Mouse (Mus musculus): ENCODE results near the gene Clrn1.

Clrn1 gene

GRCm38 (mm10) chr3:58829926-58830325, 55.2 kb downstream of the Clrn1 start:
- DNase-seq, result no peak

GRCm38 (mm10) chr3:58828366-58829153, 56.6 kb downstream of the Clrn1 start:
- no peak for DNase-seq

DNA sequence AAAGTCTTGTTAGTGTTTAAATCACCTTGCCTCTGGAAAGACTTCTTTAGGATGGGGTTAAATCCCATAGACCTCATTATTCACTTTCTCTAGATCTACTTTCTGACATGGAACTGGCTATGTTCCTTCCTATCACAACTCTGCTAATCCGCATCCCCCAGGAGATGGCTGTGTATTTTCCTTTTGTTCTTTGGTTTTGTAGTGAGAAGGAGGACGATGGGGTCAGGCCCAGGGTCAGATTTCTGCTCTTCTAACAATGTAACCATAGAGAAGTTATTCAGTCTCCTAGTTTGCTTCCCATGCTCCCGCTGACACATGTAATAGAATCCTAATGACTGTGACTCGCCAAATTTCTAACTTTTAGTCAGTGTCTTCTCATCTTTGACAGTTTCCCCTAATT, 58.9 kb downstream of the Clrn1 start:
- no peak for DNase-seq

GRCm38 (mm10) chr3:58822211-58822610, 62.9 kb downstream of the Clrn1 start, which contains the start of gene Mindy4b-ps:
Gene Mindy4b-ps, minus strand, starts transcription at chr3:58822311.
- no peak for DNase-seq

GRCm38 (mm10) chr3:58817337-58817736, 67.8 kb downstream of the Clrn1 start:
- DNase-seq, result no peak

DNA sequence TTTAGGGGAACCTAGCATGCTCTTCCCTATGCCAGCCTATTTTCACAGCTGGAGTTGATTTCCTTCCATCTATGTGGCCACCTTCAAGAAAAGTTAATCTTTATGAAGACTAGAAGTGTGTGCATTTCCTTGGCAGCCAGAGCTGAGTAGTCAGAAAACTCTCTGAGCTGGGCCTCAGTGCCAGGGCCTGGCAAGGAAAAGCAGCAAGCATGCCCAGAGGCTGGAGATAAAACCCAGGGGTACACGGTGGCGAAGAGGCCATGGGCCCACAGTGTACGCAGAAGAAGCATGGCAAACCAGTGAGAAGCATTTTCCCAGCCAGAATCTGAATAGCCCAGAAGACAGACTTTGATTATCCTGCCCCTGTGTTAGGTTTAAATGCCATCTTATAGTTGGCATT, 70.9 kb downstream of the Clrn1 start:
- no peak for DNase-seq

GRCm38 (mm10) chr3:58810353-58810752, 74.8 kb downstream of the Clrn1 start:
- DNase-seq, result no peak

DNA sequence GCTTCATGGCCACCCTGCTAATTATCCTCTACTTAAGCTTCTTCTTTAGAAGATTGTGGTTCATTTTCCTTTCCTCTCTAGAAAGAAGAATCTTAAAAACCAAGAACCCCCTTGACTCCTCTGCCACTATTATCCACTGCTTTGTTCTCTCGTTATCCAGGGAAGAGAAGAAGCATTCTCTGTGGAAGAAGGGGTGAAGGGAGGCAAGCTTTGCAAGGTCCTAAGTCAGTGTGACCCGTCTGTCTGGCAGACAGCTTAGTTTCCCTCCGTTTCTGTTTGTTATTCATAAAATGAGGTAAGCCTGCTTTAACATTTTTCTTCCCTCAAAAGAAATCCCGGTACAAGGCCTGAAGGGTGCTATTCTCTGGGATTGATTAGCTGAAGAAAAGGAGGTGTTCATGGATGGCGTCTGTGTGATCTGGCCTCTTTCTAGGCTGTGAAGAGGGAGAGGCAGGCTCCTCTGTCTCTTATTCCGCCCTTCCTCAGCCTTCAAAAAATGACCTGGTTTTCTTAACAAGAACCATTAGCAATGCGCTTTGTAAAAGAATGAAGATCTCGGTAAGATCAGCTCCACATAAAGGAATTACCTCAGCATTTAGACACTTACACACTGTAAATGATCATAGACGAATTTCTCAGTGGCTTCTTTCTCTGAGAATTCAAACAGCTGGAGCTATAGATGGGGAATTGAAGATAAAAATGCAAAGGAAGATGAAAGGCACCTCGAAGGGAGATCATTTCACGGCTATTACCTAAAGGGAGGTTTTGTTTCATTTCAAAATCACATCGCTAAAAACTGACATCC, 75.8 kb downstream of the Clrn1 start:
- DNase-seq, result no peak

GRCm38 (mm10) chr3:58808636-58809035, 76.5 kb downstream of the Clrn1 start:
- DNase-seq, result no peak

DNA sequence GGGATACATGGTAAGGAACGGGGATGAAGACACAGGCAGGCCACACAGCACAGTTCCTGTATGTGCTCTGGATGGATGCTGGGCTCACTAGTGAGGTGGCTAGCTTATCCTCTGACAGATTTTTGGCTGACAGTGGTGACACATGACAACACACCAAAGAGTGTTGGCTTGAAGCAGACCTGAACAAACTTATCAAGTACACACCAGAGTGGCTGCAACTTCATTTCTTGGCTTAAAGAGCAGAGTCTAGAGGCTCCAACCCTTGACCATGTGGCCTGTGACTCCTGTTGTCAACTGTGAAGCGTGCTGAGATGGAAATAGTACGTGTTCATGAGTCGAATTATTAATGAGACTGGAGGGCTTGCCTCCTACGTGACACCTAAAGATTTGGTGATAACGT, 80.4 kb downstream of the Clrn1 start:
- DNase-seq, result no peak

DNA sequence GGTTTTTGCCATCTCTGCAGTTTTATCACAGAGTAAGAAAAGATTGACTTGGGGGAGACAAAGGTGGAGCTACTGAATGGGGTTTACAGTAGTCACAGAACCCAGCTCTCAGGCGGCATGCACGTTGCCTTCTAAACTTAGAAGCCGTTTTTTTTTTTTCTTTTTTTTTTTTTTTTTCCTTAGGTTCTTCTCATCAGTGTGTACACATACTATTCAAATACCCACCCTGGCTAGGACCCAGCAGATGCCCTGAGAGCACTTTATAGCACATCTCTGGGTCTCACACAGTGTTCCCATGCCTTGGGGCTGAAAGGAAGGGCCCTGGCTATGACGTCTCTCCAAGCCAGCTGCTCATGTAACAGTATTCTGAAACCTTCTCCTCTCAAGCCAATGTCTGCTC, 86.5 kb downstream of the Clrn1 start:
- DNase-seq, result no peak

DNA sequence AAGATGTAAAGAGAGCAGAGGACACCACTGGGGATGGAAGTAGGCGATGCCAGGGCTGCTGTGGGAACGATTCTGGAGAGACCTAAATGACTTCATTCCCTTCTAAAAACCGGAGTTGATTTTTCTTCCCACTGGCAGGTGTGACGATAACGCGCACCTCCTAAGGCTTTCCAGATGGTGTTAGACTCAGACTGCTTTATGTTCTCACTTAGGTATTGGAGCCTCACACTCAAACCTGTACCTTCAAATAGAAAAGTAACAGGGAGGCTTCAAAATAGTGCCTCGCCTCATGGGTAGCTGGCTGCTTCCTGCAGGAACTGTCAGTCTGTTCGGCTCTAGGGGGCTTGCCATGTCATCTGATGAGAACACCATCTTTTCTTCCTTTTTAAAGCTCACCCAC, 86.9 kb downstream of the Clrn1 start:
- DNase-seq, result no peak

Data from thymus, postnatal 14 days (tissue).